Mouse (Mus musculus) olfactory bulb, adult 2 months (tissue): Measurements from ENCODE around the gene Smim26.

Experiments used
- CTCF ChIP-seq: fragments of 200-500 bp; IDR thresholded peaks from 2 replicates; pipeline ENCODE4 v1.5.1; 2012; ENCODE audit warnings: low read depth, mild to moderate bottlenecking, low read length, moderate library complexity; ENCODE audit not compliant: insufficient read depth
- POLR2A ChIP-seq: fragments of 200-500 bp; IDR thresholded peaks from 2 replicates; pipeline ENCODE4 v1.6.1; 2012; ENCODE audit warnings: mild to moderate bottlenecking, low read depth, low read length, moderate library complexity; ENCODE audit not compliant: insufficient read depth

- TF ChIP-seq POLR2A (no peak), CTCF (no peak)
Observed at GRCm38 (mm10) chr2:144621491-144621890, 27.6 kb downstream of the Smim26 start.
